Mouse (Mus musculus): ENCODE measurements around the gene Gm20388. TPM values are rescaled to one million over a fixed set of nuclear protein-coding genes. Genes with fewer than 3 reads are reported as not detected.

Gene Gm20388
- total RNA-seq, 2 experiments from 2014 or later: 4.4 to 7.8 TPM

DNA sequence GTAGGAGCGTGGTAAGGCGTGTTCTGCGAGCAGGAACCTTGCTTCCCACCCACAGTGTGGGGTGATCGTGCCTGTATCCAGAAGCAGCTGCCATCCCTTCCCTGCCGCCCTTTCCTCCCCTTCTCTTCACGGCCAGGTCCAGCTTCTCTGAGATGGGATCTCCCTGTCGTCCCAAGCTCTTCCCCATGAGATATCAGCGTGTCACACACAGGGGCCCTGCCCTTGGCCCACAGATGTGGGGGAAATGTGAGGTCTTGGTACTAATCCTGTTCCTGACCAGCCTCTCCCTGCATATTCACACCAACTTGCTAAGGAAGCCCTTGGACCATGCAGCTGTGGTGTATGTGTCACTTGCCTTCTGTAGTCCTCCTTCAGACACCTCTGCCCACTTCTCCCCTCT lies 2377.1 kb downstream of the Gm20388 start:
- DNase-seq (ENCODE audit: low spot score in 2 of 2): no peak

DNA sequence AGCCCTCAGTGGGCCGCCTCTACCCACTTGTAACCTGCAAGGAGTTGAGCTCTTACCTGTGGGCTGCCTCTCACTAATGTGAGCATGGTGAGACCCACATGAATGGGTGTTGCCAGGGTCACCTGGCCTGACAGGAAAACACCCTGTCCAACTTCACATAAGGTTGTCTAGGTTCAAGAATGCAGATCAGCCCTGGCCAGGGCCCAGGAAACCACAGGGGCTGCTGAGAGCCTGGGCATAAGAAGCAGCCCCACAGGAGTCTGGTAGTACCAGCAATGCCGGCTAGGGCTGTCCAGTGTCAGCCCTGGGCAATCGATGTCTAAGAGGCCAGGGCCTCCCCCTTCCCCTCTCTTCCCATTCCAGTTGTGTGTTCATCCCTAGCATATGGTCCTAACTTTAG lies 2377.7 kb downstream of the Gm20388 start:
- DNase-seq (ENCODE audit: low spot score in 2 of 2): no peak

DNA sequence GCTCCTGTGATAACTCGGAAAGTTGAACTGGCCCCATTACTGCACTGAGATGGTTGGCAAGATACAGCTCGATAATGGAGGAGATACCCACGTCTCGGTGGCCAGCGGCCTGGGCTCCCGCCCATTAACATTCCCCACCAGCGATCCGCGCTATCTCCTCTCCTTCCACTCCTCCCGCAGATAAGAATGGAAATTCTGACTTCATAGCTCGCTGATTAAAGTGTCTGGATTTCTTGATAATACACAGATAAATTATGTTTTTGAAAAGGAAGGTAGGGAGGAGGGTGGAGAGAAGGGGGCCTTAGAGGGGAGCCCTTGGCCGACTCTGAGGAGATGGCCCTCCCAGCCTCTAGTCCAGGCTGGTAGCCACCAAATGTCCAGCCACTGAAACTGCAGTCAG lies 2380.4 kb downstream of the Gm20388 start:
- DNase-seq (ENCODE audit: low spot score in 2 of 2): no peak

DNA sequence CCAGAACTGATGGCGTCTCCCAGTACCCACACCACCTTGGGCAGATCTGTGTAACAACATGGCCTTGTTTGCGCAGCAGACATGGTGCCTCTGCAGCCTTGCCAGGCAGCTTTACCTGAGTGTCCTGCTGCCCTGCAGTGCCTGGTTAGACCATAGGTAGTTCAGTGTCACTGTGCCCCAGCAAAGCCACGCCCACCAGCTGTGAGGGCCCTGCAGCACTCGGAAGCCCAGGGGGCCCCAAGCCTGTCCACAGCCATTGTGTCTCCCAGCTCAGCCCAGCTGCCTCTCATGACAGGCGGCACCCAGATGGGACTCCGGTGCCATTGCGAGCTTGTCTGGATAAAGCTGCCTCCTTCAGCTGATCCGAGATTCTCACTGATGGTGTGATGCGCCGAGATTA lies 2380.9 kb downstream of the Gm20388 start:
- DNase-seq (ENCODE audit: low spot score in 2 of 2): no peak

DNA sequence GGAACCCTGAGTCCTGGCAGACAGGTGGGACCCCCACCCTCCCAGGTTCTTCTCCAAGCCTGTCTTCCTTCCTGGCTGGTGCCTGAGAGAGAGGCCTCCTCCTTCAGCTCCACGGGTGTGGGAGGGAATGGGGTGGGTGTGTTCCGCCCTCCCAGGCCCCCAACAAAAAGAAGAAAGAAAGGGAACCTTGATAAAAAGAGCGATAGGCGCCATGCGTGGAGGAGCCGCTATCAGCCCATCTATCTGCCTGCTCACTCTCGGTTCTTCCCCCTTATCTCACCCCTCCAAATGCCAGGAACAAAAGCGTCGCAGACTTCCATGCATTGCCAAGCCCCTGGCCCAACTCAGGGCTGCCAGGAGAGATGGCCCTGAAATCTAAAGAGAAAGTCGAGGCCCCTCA lies 2382.8 kb downstream of the Gm20388 start:
- DNase-seq (ENCODE audit: low spot score in 2 of 2): no peak

DNA sequence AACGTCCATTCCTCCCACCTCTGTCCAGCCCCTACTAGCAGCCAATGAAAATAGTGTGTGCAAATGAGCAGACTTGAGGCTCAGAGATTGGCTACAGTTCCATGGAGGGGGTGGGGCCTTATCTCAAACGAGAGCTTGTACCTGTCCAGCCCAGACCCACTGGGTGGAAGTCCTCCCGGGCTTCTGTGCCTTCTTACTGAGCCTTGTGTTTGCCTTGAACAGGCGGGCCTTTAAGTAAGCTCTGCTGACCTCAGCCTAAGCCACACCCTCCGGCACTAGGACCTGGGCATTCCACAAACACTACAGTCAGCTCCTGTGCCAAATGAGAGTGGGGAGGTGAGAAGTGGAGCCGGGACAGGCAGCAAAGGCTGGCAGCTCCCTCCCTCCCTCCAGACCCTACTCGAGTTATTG lies 2383.6 kb downstream of the Gm20388 start:
- no peak for DNase-seq (ENCODE audit: low spot score in 2 of 2)

DNA sequence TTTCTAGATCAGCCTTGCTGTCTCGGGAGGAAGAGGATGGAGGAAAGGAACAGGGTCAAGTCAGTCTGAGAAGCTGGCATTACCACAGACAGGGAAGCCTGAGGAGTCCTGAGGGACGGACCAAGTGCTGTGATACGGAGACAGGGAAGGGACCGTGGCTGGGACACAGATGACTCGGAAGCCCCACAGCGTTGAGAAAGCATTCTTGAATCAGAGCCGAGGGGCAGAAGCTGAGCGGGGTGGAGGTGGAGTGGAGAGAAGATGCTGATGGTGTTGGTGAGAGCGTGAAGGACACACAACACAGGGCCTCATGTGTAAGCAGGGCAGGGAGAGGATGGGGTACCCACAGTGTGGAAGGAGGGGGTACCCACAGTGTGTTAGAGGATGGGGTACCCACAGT lies 2384.7 kb downstream of the Gm20388 start:
- no peak for DNase-seq (ENCODE audit: low spot score in 2 of 2)

DNA sequence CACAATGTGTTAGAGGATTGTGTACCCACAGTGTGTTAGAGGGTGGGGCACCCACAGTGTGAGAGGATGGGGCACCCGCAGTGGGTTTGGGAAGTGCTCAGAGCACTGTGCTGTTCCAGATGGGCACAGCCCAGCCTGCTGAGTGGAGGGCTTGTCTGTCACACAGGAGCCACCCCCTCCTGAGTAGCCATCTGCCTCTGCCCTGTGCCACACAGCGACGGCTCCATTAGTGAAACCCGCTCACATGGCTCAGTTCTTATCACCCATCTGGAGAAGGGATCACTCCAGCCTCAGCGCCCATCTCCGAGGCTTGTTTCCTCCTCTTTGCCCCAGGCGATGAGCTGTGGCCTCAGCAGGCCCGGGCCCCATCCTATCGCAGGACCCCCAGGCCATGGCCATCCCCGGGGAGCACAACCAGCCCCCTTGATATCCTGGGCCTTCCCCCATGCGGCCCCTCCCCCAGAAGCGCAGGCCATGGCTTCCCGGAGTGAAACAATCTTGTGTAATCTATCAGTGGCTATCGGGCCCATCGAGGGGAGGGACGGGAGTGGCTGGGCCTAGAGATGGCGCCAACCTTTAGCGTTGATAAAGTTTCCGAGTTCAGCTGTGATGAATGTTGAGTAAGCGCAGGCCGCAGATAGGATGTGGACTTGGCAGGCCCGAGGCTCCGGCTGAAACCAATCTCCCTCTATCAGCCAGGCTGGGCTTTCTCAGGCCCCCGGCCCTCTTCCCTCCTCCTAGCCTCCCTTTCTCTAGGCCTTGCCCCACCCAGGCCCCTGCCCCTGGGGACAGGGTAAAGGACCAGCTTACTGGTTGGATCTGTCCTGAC lies 2385.7 kb downstream of the Gm20388 start:
- DNase-seq (ENCODE audit: low spot score in 2 of 2): no peak

DNA sequence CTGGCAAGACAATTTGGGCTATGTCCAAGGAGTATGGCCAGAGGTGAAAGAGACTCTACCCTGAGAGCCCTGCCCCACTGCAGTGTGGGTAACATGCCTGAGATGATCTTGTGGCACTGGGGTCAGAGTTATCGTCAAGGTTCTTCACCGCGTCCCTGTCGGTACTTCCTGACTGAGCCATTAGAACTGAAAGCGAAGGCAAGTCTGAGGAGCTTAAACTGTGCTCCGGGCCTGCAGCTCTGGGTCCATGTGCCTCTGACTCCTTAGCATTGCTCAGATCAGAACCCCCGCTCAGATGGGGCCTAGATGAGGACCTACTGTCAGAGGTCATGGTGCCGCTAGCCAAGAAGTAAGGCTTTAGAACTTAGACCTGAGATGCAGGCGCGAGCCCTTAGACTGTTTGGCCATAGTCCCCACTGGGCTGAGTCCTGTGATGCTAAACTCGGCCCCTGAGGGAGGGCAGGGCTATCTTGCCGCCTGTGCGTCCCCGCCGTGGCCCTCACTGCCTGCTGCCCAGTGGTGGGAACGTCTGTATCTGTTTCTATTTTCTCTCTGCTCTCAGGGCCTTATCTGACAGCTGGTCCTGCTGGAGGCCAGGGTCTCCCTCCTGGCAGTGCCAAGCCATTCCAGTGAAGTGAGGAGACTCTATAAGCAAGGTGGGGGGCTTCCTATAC lies 2389.1 kb downstream of the Gm20388 start:
- no peak for DNase-seq (ENCODE audit: low spot score in 2 of 2)

DNA sequence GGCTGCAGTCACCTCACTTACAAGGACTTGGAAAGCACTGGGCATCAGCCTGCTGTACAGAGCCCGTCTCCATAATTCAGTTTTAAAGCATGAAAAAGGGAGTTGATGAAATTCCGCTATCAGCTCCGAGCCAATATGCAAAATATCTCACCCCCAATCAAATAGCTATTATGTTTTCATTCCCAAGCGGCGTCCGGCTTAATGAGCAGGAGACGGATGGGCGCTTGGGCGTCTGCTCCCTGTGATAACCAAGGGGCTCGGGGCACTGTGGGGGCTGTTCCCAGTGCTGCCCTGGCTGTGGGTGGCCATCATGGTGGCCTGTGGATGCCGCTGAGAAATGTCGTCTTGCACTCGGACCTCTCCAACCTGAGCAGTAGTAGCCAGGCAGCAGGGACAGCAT lies 2390.4 kb downstream of the Gm20388 start:
- DNase-seq (ENCODE audit: low spot score in 2 of 2): no peak

DNA sequence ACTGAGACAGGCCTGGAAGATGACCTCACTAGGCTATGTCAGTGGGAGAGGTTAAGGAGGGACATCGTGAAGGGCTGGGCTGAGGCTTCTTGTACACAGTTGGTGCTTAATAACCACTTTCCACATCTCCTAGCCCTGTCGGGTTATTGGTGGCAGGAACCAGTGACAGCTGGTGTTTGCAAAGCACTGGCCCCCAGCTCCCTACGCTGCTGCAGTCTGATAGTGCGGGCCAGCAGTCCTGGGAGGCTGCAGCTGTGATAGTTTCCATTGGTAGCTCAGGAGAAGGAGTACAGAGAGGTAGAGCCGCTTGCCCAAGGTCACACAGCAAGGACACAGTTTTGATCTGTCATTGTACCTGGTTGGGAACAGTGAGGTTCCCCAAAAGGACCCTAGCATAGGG lies 2391.2 kb downstream of the Gm20388 start:
- no peak for DNase-seq (ENCODE audit: low spot score in 2 of 2)

DNA sequence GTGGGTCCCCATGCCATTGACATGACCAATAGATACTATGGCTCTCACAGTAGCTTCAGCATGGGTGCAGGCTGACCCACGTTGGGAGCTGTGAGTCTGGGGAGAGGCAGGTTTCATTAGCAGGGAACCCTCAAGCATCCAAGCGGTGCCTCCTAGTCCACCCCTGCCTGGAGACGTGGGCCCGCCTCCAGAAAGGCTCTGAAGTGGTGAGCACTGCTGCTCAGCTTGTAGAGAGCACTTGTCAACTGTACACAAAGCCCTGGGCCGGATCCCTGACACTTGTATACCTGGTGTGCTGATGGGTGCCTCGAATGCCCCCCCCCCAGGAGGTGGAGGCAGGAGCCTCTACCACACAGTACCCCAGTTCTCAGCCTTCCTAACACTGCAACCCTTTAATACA lies 2392.8 kb downstream of the Gm20388 start:
- no peak for DNase-seq (ENCODE audit: low spot score in 2 of 2)

DNA sequence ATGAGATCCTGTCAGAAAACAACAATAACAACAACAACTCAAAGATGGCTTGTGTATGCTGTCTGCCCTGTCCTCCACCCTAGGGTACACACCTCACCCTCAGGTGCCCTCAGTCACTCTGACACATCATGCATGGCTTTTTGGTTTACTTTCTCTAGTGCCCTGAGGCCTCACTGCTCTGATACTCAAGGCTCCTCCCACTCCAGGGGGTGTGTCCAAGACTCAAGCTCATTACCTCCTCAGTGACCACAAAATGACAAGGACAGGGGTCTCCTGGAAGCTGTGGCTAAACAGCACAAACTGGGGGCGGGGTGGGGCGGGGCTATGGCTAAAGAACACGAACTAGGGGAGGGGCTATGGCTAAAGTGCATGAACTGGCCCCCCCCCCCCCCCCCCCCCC lies 2393.4 kb downstream of the Gm20388 start:
- DNase-seq (ENCODE audit: low spot score in 2 of 2): no peak

DNA sequence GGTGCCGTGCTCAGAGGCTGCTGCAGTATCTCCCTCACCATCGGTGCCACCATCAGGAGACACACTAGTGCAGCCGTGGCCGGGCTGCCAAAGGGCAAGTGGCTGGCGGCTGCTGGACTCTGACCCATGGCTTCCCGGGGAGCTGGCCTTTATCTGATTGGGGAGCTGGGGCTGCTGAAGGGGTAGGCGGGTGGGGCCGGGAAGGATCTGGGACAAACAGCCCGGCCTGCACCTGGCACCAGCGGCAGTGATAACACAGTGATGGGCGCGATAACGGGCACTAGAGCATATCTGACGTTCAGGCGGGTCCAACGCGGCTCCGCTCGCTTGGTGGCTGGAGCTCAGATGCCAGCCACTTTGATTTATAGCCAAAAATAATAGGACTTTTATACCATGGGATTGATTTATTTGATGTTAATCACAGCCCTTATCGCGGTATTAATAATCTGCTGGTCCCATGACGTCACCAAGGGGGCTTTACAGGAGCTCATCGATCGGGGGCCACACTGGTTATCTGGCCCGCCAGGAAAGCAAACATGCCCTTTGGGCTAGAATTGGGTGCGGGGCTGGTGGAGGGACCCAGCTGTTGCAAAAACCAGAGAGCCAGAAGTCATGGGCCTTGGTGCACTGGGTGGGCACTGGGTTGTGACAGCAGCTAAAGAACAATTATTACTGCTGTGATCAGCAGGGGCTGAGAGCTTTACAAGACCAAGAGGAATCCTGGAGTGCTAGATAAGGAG lies 2396.2 kb downstream of the Gm20388 start:
- no peak for DNase-seq (ENCODE audit: low spot score in 2 of 2)

DNA sequence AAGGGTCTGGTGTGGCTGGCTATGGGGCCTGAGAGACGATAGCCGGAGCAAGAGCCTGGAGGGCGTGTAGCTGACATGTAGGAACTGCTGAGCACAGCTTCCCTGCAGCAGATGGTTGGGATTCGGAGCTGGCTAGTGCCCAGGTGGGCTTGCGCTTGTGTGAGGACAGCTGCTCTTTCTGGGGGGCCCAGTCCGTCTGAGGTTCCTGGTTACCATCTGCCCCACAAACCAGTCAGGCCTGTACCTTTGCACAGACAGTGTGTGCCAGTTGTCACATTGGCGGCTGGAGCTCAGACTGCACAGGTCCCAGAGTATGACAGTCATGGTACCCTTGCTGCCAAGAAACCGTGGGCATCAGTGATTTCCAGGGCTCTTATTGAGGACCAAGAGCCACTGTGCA lies 2397.2 kb downstream of the Gm20388 start:
- DNase-seq (ENCODE audit: low spot score in 2 of 2): no peak

DNA sequence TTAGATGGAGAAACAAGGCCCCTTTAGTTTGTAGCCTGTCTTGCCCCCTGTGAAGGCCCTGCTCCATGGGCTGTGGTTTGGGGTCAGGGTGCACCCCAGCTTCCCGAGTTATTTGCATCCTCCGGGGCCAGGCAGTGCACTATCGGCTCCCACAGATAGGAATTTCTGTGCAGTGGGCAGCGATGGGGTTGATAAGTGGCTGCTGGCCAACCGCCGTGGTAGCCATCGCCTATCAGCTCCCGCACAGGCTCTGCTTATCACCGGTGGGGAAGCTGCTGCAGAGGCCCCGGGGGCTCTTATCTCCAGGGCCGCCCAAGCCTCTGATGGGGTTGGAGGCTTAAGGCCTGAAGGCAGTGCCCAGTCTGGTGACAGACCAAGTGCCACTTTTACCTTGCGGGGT lies 2398.6 kb downstream of the Gm20388 start:
- DNase-seq (ENCODE audit: low spot score in 2 of 2): no peak

DNA sequence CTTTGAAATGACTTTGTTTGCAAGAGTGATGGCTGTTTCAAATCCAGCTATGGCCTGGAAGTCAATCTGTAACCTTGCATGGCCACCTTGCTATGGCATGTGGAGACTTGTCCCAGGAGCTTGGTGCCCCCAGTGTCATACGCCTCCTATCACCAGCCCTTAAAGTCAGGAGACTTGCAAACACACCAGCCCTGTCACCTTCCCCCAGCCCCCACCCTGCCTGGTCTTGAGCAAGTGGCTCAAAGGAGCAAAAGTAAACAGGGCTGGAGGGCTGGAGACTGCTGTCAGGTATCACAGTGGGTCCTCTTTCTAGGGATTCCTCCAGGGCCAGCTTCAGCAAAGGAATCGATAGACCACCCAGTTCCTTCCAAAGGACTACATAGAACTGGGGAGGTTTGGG lies 2400.5 kb downstream of the Gm20388 start:
- no peak for DNase-seq (ENCODE audit: low spot score in 2 of 2)

DNA sequence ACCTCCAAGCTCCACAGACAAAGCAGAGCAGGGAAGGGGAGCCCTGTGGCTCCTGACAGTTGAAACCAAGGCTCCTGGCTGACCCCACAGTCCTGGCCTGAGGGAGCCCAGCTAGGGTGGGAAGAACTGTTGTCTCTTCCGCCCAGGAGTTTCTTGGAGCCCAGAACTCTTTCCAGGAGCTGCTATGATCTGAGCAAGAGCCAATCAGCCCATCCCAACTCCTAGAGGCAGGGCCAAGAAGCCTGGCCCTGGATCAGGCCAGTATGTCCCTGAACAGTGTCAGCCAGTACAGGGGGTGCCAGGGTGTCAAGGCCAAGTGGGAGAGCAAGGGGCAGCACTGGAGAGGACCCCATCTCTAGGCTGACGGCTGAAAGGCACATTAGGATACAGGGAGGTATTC lies 2401.9 kb downstream of the Gm20388 start:
- no peak for DNase-seq (ENCODE audit: low spot score in 2 of 2)

DNA sequence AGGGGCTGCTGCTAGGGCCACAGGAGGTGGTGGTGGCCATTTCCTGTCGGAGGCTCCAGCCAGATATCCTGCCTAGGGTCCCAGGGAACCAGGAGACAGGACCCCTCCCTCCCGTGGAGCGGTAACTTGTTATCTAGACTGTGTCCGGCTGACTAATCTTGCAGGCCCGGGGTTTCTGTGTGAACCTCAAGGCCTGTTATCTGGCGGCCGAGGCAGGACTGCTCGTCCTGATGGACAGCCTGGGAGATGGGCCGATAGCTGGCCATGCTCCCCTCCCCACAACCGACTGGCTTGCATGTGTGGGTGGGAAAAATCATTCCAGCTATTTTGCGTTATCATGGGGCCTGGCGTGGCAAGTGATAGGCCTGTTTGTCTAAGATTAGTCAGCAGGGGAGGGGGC lies 2402.7 kb downstream of the Gm20388 start:
- DNase-seq (ENCODE audit: low spot score in 2 of 2): no peak

DNA sequence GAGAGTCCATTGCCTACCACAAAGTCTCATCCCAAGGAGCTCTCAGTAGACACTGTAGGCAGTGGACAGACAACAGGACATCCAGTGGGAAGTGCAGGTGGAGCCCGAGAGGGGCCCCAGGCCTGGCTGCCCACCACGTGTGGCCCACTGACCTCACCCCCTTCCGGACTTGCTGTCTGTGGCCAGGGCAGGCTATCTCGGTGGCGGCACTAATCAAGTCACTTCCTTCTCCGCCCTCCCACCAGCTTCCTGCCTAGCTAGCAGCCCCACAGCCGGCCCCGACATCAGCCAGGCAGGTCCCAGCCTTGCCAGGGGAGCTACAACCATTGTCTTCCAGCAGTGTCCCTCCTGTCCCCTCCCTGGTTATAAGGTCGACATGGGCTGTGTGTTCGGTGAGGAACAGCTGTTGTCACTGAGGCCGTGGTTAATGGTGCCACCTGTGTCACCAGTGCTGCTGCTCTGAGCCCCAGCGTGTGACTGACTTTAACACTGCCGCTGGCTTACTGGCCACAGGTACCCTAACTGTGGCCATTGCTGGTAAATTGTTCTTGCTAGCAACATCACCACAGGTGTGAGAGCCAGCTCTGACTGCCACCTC lies 2404.4 kb downstream of the Gm20388 start:
- no peak for DNase-seq (ENCODE audit: low spot score in 2 of 2)

DNA sequence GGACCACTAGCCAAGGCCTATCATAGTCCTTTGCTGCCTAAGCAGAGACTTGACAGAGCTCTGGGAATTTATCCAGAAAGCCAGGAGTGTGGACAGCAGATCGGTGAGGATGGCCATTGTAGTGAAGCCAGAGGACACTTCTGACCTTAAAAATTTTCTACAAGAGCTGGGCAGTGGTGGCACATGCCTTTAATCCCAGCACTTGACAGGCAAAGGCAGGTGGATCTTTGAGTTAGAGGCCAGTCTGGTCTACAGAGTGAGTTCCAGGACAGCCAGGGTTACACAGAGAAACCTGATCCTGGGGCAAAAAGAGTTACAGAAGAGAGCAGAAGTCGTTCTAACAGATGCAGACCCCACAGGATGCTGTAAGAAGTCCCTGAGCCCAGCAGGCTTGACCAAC lies 2405.8 kb downstream of the Gm20388 start:
- no peak for DNase-seq (ENCODE audit: low spot score in 2 of 2)
